Mouse (Mus musculus) myocyte (in vitro differentiated cells): ENCODE results near the gene Sh3bp4. TPM values are rescaled to one million over a fixed set of nuclear protein-coding genes. Genes with fewer than 3 reads are reported as not detected.

Source experiments
- H3K27me3 ChIP-seq: one replicate; pipeline ENCODE4 v1.6.1; 2011; ENCODE audit not compliant: control insufficient read depth, insufficient read depth, insufficient read length
- H3K36me3 ChIP-seq: one replicate; pipeline ENCODE4 v1.6.1; 2011; ENCODE audit not compliant: control insufficient read depth, insufficient read depth
- H3K4me2 ChIP-seq: one replicate; pipeline ENCODE4 v1.6.1; 2011; ENCODE audit warnings: low read depth, control low read depth
- H3K4me3 ChIP-seq: one replicate; pipeline ENCODE4 v1.5.1; 2011; ENCODE audit warnings: mild to moderate bottlenecking, control low read depth, moderate library complexity
- H3K79me2 ChIP-seq: one replicate; pipeline ENCODE4 v1.6.1; 2011; ENCODE audit not compliant: control insufficient read depth, insufficient read depth
- H3ac ChIP-seq: one replicate; pipeline ENCODE4 v1.6.1; 2011; ENCODE audit not compliant: control insufficient read depth, insufficient read length
- CEBPB ChIP-seq: IDR thresholded peaks from 2 replicates; pipeline ENCODE4 v1.6.1; 2011; ENCODE audit warnings: mild to moderate bottlenecking, moderate library complexity; ENCODE audit not compliant: poor library complexity, insufficient read depth, severe bottlenecking
- E2F4 ChIP-seq: IDR thresholded peaks from one replicate; pipeline ENCODE4 v1.6.1; 2011; ENCODE audit warnings: mild to moderate bottlenecking, control low read depth, moderate library complexity; ENCODE audit not compliant: insufficient read depth
- MAX ChIP-seq: IDR thresholded peaks from one replicate; pipeline ENCODE4 v1.6.1; 2011; ENCODE audit warnings: low read depth, mild to moderate bottlenecking, control low read depth
- MYOD1 ChIP-seq, 3 experiments: IDR thresholded peaks; one replicate each; pipeline ENCODE4 v1.6.1; 2011; ENCODE audit warnings: control low read depth in 2 of 3, low read depth in 2 of 3, mild to moderate bottlenecking in 2 of 3, moderate library complexity in 1 of 3; ENCODE audit not compliant: insufficient read length in 2 of 3, control insufficient read depth in 1 of 3
- MYOG ChIP-seq, 3 experiments: IDR thresholded peaks; one replicate each; pipeline ENCODE4 v1.6.1; 2011; ENCODE audit warnings: control low read depth in 2 of 3, low read depth in 2 of 3, mild to moderate bottlenecking in 2 of 3; ENCODE audit not compliant: insufficient read length in 2 of 3, control insufficient read depth in 1 of 3, insufficient read depth in 1 of 3
- POLR2A ChIP-seq: IDR thresholded peaks from one replicate; pipeline ENCODE4 v1.6.1; 2011; ENCODE audit warnings: low read depth, mild to moderate bottlenecking, control low read depth, moderate library complexity; ENCODE audit not compliant: insufficient read length
- POLR2AphosphoS2 ChIP-seq: IDR thresholded peaks from one replicate; pipeline ENCODE4 v1.6.1; 2011; ENCODE audit warnings: low read depth, control low read depth; ENCODE audit not compliant: insufficient read length
- REST ChIP-seq: IDR thresholded peaks from one replicate; pipeline ENCODE4 v1.6.1; 2011; ENCODE audit warnings: mild to moderate bottlenecking, control low read depth, moderate library complexity; ENCODE audit not compliant: insufficient read depth, insufficient read length
- SRF ChIP-seq: IDR thresholded peaks from one replicate; pipeline ENCODE4 v1.6.1; 2011; ENCODE audit warnings: low read depth; ENCODE audit not compliant: control insufficient read depth, insufficient read length
- TCF12 ChIP-seq: IDR thresholded peaks from one replicate; pipeline ENCODE4 v1.6.1; 2011; ENCODE audit warnings: mild to moderate bottlenecking, control low read depth; ENCODE audit not compliant: poor library complexity, insufficient read depth, severe bottlenecking
- TCF3 ChIP-seq: IDR thresholded peaks from one replicate; pipeline ENCODE4 v1.6.1; 2011; ENCODE audit warnings: low read depth, control low read depth; ENCODE audit not compliant: insufficient read length
- USF1 ChIP-seq: IDR thresholded peaks from one replicate; pipeline ENCODE4 v1.6.1; 2011; ENCODE audit warnings: low read depth, mild to moderate bottlenecking, control low read depth, moderate library complexity
- polyA plus RNA-seq: library from polyadenylated mRNA; unstranded; fragments of >200 nt; fragmentation: generic; extraction: Trizol; gene quantifications from one replicate; pipeline ENCODE4 v1.2.1, GENCODE M21; 2012; ENCODE audit warnings: missing spikeins

Gene Sh3bp4
- polyA plus RNA-seq, 1 experiment = 23.2 TPM

GRCm38 (mm10) chr1:89078730-89079129, 8.5 kb downstream of the Sh3bp4 start:
- no peak for TF ChIP-seq MAX
- peak; percentile 77 for TF ChIP-seq CEBPB
- Histone ChIP-seq H3ac (no peak overlapping the region), H3K4me3 (no peak overlapping the region), H3K36me3 (no peaks in the 10 kb centered on the region), H3K27me3 (no peaks in the 10 kb centered on the region), H3K4me2 (no peak overlapping the region), H3K79me2 (peaks cover 97% of the 10 kb centered on the region)

- Histone ChIP-seq H3K79me2 (peaks cover 97% of the 10 kb centered on the region), H3K36me3 (no peaks in the 10 kb centered on the region), H3K4me3 (no peak overlapping the region), H3ac (no peak overlapping the region), H3K27me3 (no peaks in the 10 kb centered on the region), H3K4me2 (no peak overlapping the region)
- TF ChIP-seq TCF12 = no peak
Measured at GRCm38 (mm10) chr1:89079239-89079638, 9.0 kb downstream of the Sh3bp4 start.

GRCm38 (mm10) chr1:89080371-89080770, 10.2 kb downstream of the Sh3bp4 start:
- TF ChIP-seq MYOG (IDR thresholded peaks at IDR 0.05; ENCODE audit: control insufficient read depth in 1 of 3, insufficient read depth in 1 of 3, insufficient read length in 2 of 3, low read depth in 2 of 3) = no peak
- no peak for TF ChIP-seq TCF3
- no peak for TF ChIP-seq TCF12
- TF ChIP-seq USF1 = no peak
- no peak for TF ChIP-seq SRF
- TF ChIP-seq POLR2A = no peak
- TF ChIP-seq CEBPB = no peak
- TF ChIP-seq E2F4 = no peak
- TF ChIP-seq MYOD1 (IDR thresholded peaks at IDR 0.05; ENCODE audit: control insufficient read depth in 1 of 3, insufficient read length in 2 of 3, low read depth in 2 of 3) = no peak
- TF ChIP-seq MAX = no peak
- TF ChIP-seq REST = no peak
- H3K4me3 ChIP-seq = no peak overlapping the region
- no peak overlapping the region for H3ac ChIP-seq

GRCm38 (mm10) chr1:89080795-89081194, 10.6 kb downstream of the Sh3bp4 start:
- TF ChIP-seq USF1 (no peak), MAX (no peak), CEBPB (no peak), REST (no peak), MYOG (IDR thresholded peaks at IDR 0.05; ENCODE audit: control insufficient read depth in 1 of 3, insufficient read depth in 1 of 3, insufficient read length in 2 of 3, low read depth in 2 of 3) (no peak), TCF12 (peak; percentile 18), POLR2A (no peak), TCF3 (no peak), POLR2AphosphoS2 (no peak), E2F4 (no peak), MYOD1 (IDR thresholded peaks at IDR 0.05; ENCODE audit: control insufficient read depth in 1 of 3, insufficient read length in 2 of 3, low read depth in 2 of 3) (peak in 2 of 3 experiments; percentile 21 to 36), SRF (no peak)
- Histone ChIP-seq H3K4me2 (peak overlapping the region; percentile 68), H3K4me3 (no peak overlapping the region), H3K27me3 (no peaks in the 10 kb centered on the region), H3ac (no peak overlapping the region), H3K36me3 (no peaks in the 10 kb centered on the region), H3K79me2 (peaks cover 97% of the 10 kb centered on the region)

More at GRCm38 (mm10) chr1:89080371-89080770, 10.2 kb downstream of the Sh3bp4 start:
- Histone ChIP-seq H3K4me2 (peak overlapping the region; percentile 68), H3K27me3 (no peaks in the 10 kb centered on the region), H3K79me2 (peaks cover 97% of the 10 kb centered on the region), H3K36me3 (no peaks in the 10 kb centered on the region)

GRCm38 (mm10) chr1:89081371-89081770, 11.2 kb downstream of the Sh3bp4 start:
- Histone ChIP-seq H3K4me3 (no peak overlapping the region), H3ac (no peak overlapping the region), H3K79me2 (peaks cover 95% of the 10 kb centered on the region), H3K27me3 (no peaks in the 10 kb centered on the region), H3K4me2 (peak overlapping the region; percentile 68), H3K36me3 (no peaks in the 10 kb centered on the region)
- TF ChIP-seq POLR2AphosphoS2 = no peak
- TF ChIP-seq SRF = no peak
